Mouse (Mus musculus) lung, adult 18-20 months (tissue): ENCODE measurements at regions not wholly inside any gene's neighbourhood (a gene's known extent, or its start where the extent isn't known, plus 50 kb on each side); places are given as distances from the start of the nearest gene placed in this dataset.
A peak's percentile ranks its signal among the peaks of the same experiment; 100 is the strongest.

Experiments used
- DNase-seq, 2 experiments: peaks; one replicate each; pipeline ENCODE4 v3.0.0; 2022; ENCODE audit warnings: mixed read lengths in 2 of 2

- no peak for DNase-seq
Measured at GRCm38 (mm10) chr4:97283099-97283498, 100.1 kb upstream of the Gm10192 start.

GRCm38 (mm10) chr4:97282643-97283042, 99.7 kb upstream of the Gm10192 start:
- DNase-seq = no peak

- DNase-seq = no peak
Measured at GRCm38 (mm10) chr4:97281126-97281779, 98.3 kb upstream of the Gm10192 start.

GRCm38 (mm10) chr4:97280712-97281111, 97.7 kb upstream of the Gm10192 start:
- no peak for DNase-seq

GRCm38 (mm10) chr4:97236945-97237344, 54.0 kb upstream of the Gm10192 start:
- DNase-seq = peak in 1 of 2 experiments; percentile 1

- DNase-seq = no peak
Measured at GRCm38 (mm10) chr4:97236384-97236783, 53.4 kb upstream of the Gm10192 start.

GRCm38 (mm10) chr4:97235945-97236383, 53.0 kb upstream of the Gm10192 start:
- no peak for DNase-seq
